Mouse (Mus musculus) activated CD4-positive, CD25-positive, alpha-beta regulatory T cell, adult 4 months (primary cell): ENCODE data around the gene Atpif1. TPM values are rescaled to one million over a fixed set of nuclear protein-coding genes. Genes with fewer than 3 reads are reported as not detected.
A peak's percentile ranks its signal among the peaks of the same experiment; 100 is the strongest.

Source experiments
- ATAC-seq: one replicate; pipeline ENCODE4 v1.8.0; 2017
- polyA plus RNA-seq, 2 experiments: library from polyadenylated mRNA; unstranded; fragments of 100-300 nt; shearing (Covaris generic); gene quantifications; one replicate each; pipeline ENCODE4 v1.2.1; 2017

Gene Atpif1
- polyA plus RNA-seq, 2 experiments from 2014 or later = 222 to 226 TPM

DNA sequence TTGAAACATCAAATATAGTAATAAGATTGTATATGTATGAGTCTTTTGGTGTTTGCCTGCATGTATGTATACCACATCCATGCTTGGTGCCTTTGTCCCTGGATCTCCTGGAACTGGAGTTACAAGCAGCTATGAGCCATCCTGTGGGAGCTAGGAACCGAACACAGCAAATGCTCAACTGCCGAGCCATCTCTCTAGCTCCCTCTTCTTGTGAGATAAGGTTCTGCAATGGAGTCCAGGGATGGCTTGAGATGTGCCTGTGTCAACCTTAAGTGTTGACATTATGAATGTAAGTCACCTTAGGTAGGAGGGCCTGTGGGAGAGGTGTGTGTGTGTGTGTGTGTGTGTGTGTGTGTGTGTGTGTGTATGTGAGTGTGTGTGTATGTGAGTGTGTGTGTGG is 6.8 kb downstream of the Atpif1 start:
- peak; percentile 52 for ATAC-seq

GRCm38 (mm10) chr4:132524808-132525207 is 8.7 kb downstream of the Atpif1 start:
- ATAC-seq = no peak

- no peak for ATAC-seq
Observed at GRCm38 (mm10) chr4:132524321-132524741, 9.1 kb downstream of the Atpif1 start.

DNA sequence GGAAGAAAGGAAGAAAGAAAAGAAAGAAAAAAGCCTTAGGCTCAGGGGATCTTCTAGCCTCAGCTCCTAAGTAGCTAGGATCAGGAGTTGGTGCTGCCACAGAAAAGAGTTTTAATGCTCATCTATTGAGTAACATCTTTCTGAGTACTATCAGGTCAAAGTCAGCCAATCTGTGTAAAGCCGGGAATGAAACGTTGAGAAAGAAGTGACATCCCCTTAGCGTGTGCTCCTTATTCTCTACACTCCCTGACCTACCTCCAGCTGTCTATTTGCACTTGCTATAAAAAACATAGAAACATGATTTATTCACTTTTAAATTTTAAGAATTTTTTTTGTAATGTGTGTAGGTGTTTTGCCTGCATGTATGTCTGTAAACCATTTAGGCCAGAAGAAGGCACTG is 14.3 kb downstream of the Atpif1 start:
- ATAC-seq = no peak

DNA sequence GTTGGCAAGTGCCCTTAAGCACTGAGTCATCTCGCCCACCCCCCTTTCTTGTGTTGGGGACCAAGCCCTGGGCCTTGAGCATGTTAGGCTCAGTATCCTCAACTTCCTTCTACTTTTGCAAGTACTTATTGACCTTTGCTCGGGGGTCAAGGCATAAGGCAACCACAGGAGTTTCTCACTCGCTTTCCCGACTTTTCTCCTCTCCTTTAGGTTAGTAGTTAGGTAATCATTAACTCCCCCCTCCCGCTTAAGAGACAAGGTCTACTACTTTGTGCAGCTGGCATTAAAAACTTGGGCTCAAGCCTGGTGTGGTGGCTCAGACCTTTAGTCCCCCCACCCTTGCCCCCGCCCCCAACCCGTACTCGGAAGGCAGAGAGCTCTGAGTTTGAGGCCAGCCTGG is 15.4 kb downstream of the Atpif1 start:
- ATAC-seq = no peak

- peak; percentile 92 for ATAC-seq
Observed at GRCm38 (mm10) chr4:132515369-132516155, 17.9 kb downstream of the Atpif1 start.

- no peak for ATAC-seq
Observed at GRCm38 (mm10) chr4:132514555-132515135, 18.8 kb downstream of the Atpif1 start.

- ATAC-seq = no peak
Observed at GRCm38 (mm10) chr4:132513395-132514273, 19.8 kb downstream of the Atpif1 start.

- ATAC-seq = no peak
Observed at GRCm38 (mm10) chr4:132512080-132512479, 21.4 kb downstream of the Atpif1 start.

- ATAC-seq = peak; percentile 90
Observed at GRCm38 (mm10) chr4:132510352-132510798, 23.1 kb downstream of the Atpif1 start, which contains the start of gene Sesn2. Gene Sesn2, minus strand, starts transcription at chr4:132510501.

GRCm38 (mm10) chr4:132509621-132510296 is 23.7 kb downstream of the Atpif1 start:
- ATAC-seq = peak; percentile 9

GRCm38 (mm10) chr4:132507210-132507609 is 26.2 kb downstream of the Atpif1 start:
- ATAC-seq = no peak

DNA sequence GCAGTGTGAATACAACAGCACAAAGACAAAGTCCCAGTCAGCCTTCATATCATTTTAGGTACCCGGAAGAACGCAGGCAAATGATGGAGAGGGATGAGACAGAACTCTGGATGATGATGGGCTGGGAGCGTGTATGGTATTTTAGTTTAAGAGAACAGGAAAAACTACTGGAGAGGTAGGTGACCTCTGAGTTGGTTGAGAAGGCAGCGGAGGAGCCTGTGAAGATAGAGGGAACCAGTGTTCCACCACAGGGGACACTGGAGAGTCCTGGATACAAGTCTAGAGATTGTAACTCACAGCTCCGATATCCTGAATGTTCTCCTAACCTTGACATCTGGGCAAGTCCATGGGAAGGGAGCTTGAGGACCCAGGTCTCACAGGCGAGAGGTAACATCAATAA is 27.2 kb downstream of the Atpif1 start:
- ATAC-seq = no peak

DNA sequence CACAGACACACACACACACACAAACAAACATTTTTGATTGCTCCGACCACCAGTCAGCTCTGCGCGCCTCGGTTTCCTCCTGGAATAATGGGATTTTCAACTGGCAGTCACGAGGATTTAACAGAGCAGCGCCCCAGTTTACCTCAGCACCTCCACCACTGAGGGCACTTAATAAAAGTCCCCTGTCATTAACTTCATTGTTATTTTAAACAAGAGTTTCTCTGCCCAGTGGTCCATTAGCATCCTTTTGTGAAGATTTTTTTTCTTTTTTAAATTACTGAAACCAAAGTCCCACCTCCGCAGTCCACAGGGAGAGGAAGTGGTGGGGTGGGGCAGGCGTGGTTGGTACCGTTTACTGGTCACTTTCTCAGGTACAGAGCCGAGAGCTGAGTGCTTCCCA is 27.7 kb downstream of the Atpif1 start:
- ATAC-seq = no peak

- no peak for ATAC-seq
Observed at GRCm38 (mm10) chr4:132505034-132505738, 28.3 kb downstream of the Atpif1 start.

DNA sequence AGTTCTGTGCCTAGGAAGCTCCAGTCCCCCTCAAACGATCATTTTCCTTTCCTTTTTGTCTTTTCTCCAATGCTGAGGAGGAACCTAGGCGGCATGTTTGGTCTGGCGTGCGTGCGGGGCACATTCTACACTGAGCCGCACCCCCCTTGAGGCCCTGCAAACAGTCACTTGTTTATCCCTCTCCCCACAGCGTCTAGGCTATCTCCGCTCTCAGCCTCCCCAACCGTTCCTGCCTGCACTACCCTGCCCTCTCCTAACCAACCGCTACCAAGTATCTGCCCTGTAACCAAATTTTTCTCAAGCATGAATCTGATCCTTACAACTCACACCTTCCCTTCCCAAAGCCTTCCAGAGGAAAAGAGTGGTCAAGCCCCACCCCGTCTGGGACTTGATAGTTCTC is 30.1 kb downstream of the Atpif1 start:
- no peak for ATAC-seq

GRCm38 (mm10) chr4:132501639-132502038 is 31.8 kb downstream of the Atpif1 start:
- ATAC-seq = no peak

DNA sequence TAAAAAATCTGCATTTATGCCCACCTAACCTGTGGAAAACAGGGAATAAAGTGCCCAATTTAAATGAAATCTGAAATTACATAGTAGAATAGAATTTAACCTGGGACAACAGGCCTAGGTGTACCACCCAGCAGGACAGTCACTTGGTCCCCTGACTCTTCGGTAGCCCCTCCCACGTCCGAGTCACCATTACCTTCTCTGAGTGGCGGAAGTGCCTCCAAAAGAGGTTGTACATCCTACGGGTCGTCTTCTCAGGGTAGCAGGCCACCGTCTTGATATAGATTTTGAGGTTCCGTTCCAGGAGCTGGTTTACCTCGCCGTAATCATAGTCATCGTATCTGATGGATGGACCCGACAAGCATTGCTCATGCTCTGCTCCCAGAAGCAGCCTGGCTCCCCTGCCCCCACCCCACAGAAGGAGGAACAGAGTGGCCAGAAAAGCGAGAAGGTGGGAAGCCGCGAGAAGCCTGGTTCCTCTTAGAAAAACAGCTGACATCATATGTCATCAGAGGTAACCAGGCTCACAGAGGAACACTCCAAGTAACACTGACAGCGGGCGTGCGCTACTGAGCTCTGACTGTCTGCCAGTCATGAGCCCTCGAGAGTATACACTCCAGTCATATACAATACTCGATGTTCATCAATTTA is 39.1 kb downstream of the Atpif1 start:
- no peak for ATAC-seq

GRCm38 (mm10) chr4:132492178-132493060 is 41.0 kb downstream of the Atpif1 start:
- ATAC-seq = no peak

DNA sequence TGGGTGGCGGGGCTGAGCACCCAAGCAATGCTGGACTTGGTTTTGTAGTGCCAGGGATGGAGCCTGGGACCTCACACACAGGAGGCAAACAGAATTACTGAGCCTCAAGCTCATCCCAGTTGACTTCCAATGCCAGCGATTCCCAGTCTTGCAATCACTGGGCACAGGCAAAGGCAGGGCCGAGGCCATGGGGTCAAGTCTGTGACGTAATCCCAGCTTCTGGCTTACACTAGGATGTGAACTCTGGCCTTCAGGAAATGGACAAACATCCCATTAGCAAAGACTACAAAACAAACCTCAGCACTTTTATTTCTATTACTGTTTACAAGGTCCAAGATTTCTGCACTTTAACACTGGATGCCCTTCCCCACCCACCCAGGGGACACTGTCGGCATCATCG is 41.7 kb downstream of the Atpif1 start:
- no peak for ATAC-seq
